Mouse (Mus musculus) megakaryocyte, embryonic 14.5 days (primary cell): ENCODE measurements around the gene Lrrn3. TPM values are rescaled to one million over a fixed set of nuclear protein-coding genes. Genes with fewer than 3 reads are reported as not detected.

Source experiments
- H3K27me3 ChIP-seq: replicated peaks from 2 replicates; pipeline ENCODE3; 2012; ENCODE audit warnings: inconsistent platforms
- H3K36me3 ChIP-seq: replicated peaks from 2 replicates; pipeline ENCODE3; 2012; ENCODE audit warnings: low read length, inconsistent platforms, mixed read lengths
- H3K4me1 ChIP-seq: 2 replicates; pipeline ENCODE4 v1.6.1; 2012; ENCODE audit warnings: inconsistent platforms
- H3K4me3 ChIP-seq: replicated peaks from 2 replicates; pipeline ENCODE3; 2012; ENCODE audit warnings: moderate library complexity, mild to moderate bottlenecking, inconsistent platforms
- H3K9me3 ChIP-seq: 2 replicates; pipeline ENCODE4 v1.6.1; 2012; ENCODE audit warnings: inconsistent platforms
- FLI1 ChIP-seq: IDR thresholded peaks from 2 replicates; pipeline ENCODE4 v1.6.1; 2012; ENCODE audit warnings: low read length, inconsistent platforms, mixed read lengths
- GATA1 ChIP-seq: IDR thresholded peaks from 3 replicates; pipeline ENCODE4 v1.6.1; 2012; ENCODE audit warnings: mixed read lengths, low read length, inconsistent platforms, borderline replicate concordance
- polyA plus RNA-seq: library from polyadenylated mRNA; stranded (reverse); fragments of >175 nt; gene quantifications from 2 replicates; pipeline ENCODE4 v1.2.3, GENCODE M21; 2012; ENCODE audit warnings: low replicate concordance; ENCODE audit not compliant: insufficient read depth

Gene Lrrn3
- polyA plus RNA-seq, 1 experiment: 0.09 TPM

- Histone ChIP-seq H3K4me3 (no peak overlapping the region), H3K4me1 (no peaks in the 10 kb centered on the region), H3K9me3 (no peaks in the 10 kb centered on the region), H3K27me3 (no peaks in the 10 kb centered on the region), H3K36me3 (no peaks in the 10 kb centered on the region)
- TF ChIP-seq GATA1 (no peak), FLI1 (no peak)
These were observed 47.8 kb downstream of the Lrrn3 start for GRCm38 (mm10) chr12:41438446-41438845.

- Histone ChIP-seq H3K4me1 (no peaks in the 10 kb centered on the region), H3K9me3 (no peaks in the 10 kb centered on the region), H3K4me3 (no peak overlapping the region), H3K27me3 (no peaks in the 10 kb centered on the region), H3K36me3 (no peaks in the 10 kb centered on the region)
- TF ChIP-seq GATA1 (no peak), FLI1 (no peak)
These were observed 49.8 kb downstream of the Lrrn3 start for GRCm38 (mm10) chr12:41436206-41436985.

GRCm38 (mm10) chr12:41428806-41429205, 57.4 kb downstream of the Lrrn3 start:
- TF ChIP-seq GATA1 (no peak), FLI1 (no peak)
- Histone ChIP-seq H3K27me3 (no peaks in the 10 kb centered on the region), H3K36me3 (no peaks in the 10 kb centered on the region), H3K4me3 (no peak overlapping the region), H3K9me3 (no peaks in the 10 kb centered on the region), H3K4me1 (no peaks in the 10 kb centered on the region)

GRCm38 (mm10) chr12:41427464-41427863, 58.8 kb downstream of the Lrrn3 start:
- TF ChIP-seq GATA1 (no peak), FLI1 (no peak)
- Histone ChIP-seq H3K4me1 (no peaks in the 10 kb centered on the region), H3K27me3 (no peaks in the 10 kb centered on the region), H3K4me3 (no peak overlapping the region), H3K36me3 (no peaks in the 10 kb centered on the region), H3K9me3 (no peaks in the 10 kb centered on the region)

GRCm38 (mm10) chr12:41425101-41425679, 61.0 kb downstream of the Lrrn3 start:
- H3K27me3 ChIP-seq: no peaks in the 10 kb centered on the region
- H3K36me3 ChIP-seq: no peaks in the 10 kb centered on the region
- H3K4me3 ChIP-seq: no peak overlapping the region
- no peaks in the 10 kb centered on the region for H3K4me1 ChIP-seq
- no peak for TF ChIP-seq GATA1
- no peak for TF ChIP-seq FLI1
- no peaks in the 10 kb centered on the region for H3K9me3 ChIP-seq

GRCm38 (mm10) chr12:41417961-41418360, 68.3 kb downstream of the Lrrn3 start:
- Histone ChIP-seq H3K9me3 (no peaks in the 10 kb centered on the region), H3K4me3 (no peak overlapping the region), H3K4me1 (no peaks in the 10 kb centered on the region), H3K36me3 (no peaks in the 10 kb centered on the region), H3K27me3 (no peaks in the 10 kb centered on the region)
- TF ChIP-seq GATA1: no peak
- TF ChIP-seq FLI1: no peak

GRCm38 (mm10) chr12:41417099-41417498, 69.1 kb downstream of the Lrrn3 start:
- Histone ChIP-seq H3K27me3 (no peaks in the 10 kb centered on the region), H3K4me1 (no peaks in the 10 kb centered on the region), H3K9me3 (no peaks in the 10 kb centered on the region), H3K4me3 (no peak overlapping the region), H3K36me3 (no peaks in the 10 kb centered on the region)
- no peak for TF ChIP-seq FLI1
- TF ChIP-seq GATA1: no peak

GRCm38 (mm10) chr12:41416635-41417034, 69.6 kb downstream of the Lrrn3 start:
- no peaks in the 10 kb centered on the region for H3K9me3 ChIP-seq
- H3K4me3 ChIP-seq: no peak overlapping the region
- TF ChIP-seq FLI1 (no peak), GATA1 (no peak)

GRCm38 (mm10) chr12:41409431-41409830, 76.8 kb downstream of the Lrrn3 start:
- Histone ChIP-seq H3K27me3 (no peaks in the 10 kb centered on the region), H3K4me1 (no peaks in the 10 kb centered on the region), H3K4me3 (no peak overlapping the region), H3K9me3 (no peaks in the 10 kb centered on the region), H3K36me3 (no peaks in the 10 kb centered on the region)
- TF ChIP-seq GATA1 (no peak), FLI1 (no peak)

More at GRCm38 (mm10) chr12:41416635-41417034, 69.6 kb downstream of the Lrrn3 start:
- no peaks in the 10 kb centered on the region for H3K27me3 ChIP-seq
- no peaks in the 10 kb centered on the region for H3K36me3 ChIP-seq
- H3K4me1 ChIP-seq: no peaks in the 10 kb centered on the region

GRCm38 (mm10) chr12:41401923-41402322, 84.3 kb downstream of the Lrrn3 start:
- Histone ChIP-seq H3K36me3 (no peaks in the 10 kb centered on the region), H3K4me1 (no peaks in the 10 kb centered on the region), H3K9me3 (no peaks in the 10 kb centered on the region), H3K27me3 (no peaks in the 10 kb centered on the region), H3K4me3 (no peak overlapping the region)
- no peak for TF ChIP-seq GATA1
- no peak for TF ChIP-seq FLI1
